Mouse (Mus musculus): Measurements from ENCODE around the gene Hapln1. TPM values are rescaled to one million over a fixed set of nuclear protein-coding genes. Genes with fewer than 3 reads are reported as not detected.

The Hapln1 gene
- polyA plus RNA-seq (2015; fragmentation: Nextera tagmentation; extraction: Ambion mirVana) = 43.6 and 51.8 TPM in 2 replicates

DNA sequence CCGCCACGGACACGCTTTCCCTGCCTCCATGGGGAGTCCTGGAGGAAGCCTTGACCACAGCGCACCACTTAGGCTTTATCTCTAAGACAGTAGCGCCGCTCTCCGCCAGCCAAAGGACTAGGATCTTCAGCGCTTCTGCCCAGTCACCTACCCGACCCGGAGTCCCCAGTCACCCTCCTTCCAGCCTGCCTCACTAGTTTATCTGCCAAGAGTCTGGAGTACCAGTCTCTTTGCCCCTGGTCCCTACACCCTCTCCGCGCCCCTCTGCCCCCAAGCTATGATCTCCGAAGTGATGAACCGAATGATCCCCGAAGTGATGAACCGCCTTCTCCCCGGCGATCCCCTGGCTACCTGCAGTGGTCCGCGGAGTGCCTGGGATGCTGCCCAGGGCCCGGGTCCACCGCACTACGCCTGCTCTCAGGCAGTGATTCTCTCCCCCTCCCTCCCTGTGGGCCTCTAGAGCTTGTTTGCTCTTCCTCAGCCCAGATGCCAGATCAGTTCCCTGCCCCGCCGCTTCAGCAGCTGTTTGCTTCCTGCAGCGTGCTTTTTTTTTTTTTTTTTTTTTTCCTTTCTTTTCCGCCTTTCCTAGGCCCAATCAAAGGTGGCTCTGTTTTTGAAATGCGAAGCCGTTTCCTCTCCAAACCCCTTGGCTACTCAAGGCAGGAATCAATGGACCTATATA, at the start of gene Hapln1:
TSS of gene Hapln1 (plus strand) at position 592 of the 682 bp plus-strand sequence.
- peaks cover 9% of the 10 kb centered on the region for H3K4me1 ChIP-seq
- no peaks in the 10 kb centered on the region for H3K36me3 ChIP-seq
- under 1% methylated on average over 29 of the region's 29 CpGs for WGBS
- ATAC-seq (ENCODE audit: insufficient number of reproducible peaks, low FRiP score, low TSS enrichment, low read depth) = peak; percentile 70; the same call in 1 of the 2 replicates
- peak within 1 kb of the TSS; percentile 53 for H3K4me3 ChIP-seq
- H3K9me3 ChIP-seq = no peaks in the 10 kb centered on the region
- peak within 1 kb of the TSS; percentile 85 for H3K4me2 ChIP-seq
- H3K9ac ChIP-seq = peak within 1 kb of the TSS; percentile 44
- no peaks in the 10 kb centered on the region for H3K27me3 ChIP-seq
- H3K27ac ChIP-seq = peak within 1 kb of the TSS; percentile 87

DNA sequence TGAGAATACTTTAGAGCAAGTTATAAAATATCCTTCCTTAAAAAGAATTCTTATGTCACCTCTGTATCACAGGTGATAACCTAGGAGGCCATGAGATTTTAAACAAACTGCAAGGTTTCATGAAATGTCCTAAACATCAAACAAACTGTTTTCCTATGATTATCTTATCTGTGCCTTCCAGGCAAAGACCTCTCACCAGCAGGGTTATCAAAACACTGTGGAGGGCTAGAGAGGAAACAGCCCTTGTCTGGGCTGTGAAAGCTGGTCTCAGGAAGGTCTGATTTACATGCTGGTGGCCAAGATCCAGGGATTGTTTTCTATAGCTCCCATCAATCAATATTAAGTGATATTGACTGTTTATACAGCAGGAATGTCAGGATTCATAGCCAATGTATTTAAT, 46.4 kb upstream of the Hapln1 start:
- Histone ChIP-seq H3K4me2 (no peak overlapping the region), H3K36me3 (no peaks in the 10 kb centered on the region), H3K4me1 (no peaks in the 10 kb centered on the region), H3K27me3 (no peaks in the 10 kb centered on the region), H3K9me3 (no peaks in the 10 kb centered on the region), H3K4me3 (no peak overlapping the region), H3K27ac (no peak overlapping the region), H3K9ac (no peak overlapping the region)
- ATAC-seq (ENCODE audit: insufficient number of reproducible peaks, low FRiP score, low TSS enrichment, low read depth) = no peak

DNA sequence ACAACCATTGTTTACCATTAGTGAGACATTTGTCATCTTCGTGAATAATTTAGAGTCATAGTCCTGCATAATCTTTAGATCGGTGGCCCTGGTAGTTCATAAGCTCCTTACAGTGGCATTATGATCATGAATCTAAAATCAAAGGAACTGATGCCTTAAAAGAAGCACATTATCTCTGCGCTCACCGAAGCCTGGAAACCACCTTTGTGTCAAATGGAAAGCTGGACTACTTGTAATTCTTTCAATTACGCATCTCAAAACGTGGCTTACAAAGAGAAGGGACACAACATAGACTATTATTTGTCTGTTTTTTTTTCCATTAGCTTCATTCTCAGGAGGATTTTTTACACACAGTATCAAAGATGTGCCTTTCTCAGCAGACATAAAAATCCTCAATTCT, 45.9 kb upstream of the Hapln1 start:
- H3K36me3 ChIP-seq = no peaks in the 10 kb centered on the region
- H3K27me3 ChIP-seq = no peaks in the 10 kb centered on the region
- H3K4me1 ChIP-seq = no peaks in the 10 kb centered on the region
- H3K27ac ChIP-seq = no peak overlapping the region
- 74% methylated on average over 6 of the region's 6 CpGs for WGBS
- H3K9ac ChIP-seq = no peak overlapping the region
- no peak for ATAC-seq (ENCODE audit: insufficient number of reproducible peaks, low FRiP score, low TSS enrichment, low read depth)
- H3K9me3 ChIP-seq = no peaks in the 10 kb centered on the region
- H3K4me2 ChIP-seq = no peak overlapping the region
- H3K4me3 ChIP-seq = no peak overlapping the region

- 79% methylated on average over 2 of the region's 2 CpGs for WGBS
- no peaks in the 10 kb centered on the region for H3K27me3 ChIP-seq
- no peak overlapping the region for H3K4me2 ChIP-seq
- no peaks in the 10 kb centered on the region for H3K36me3 ChIP-seq
- ATAC-seq (ENCODE audit: insufficient number of reproducible peaks, low FRiP score, low TSS enrichment, low read depth) = no peak
- no peak overlapping the region for H3K4me3 ChIP-seq
- H3K9ac ChIP-seq = no peak overlapping the region
- no peak overlapping the region for H3K27ac ChIP-seq
- H3K9me3 ChIP-seq = no peaks in the 10 kb centered on the region
- no peaks in the 10 kb centered on the region for H3K4me1 ChIP-seq
Measured at GRCm38 (mm10) chr13:89496569-89496968, 43.0 kb upstream of the Hapln1 start.

DNA sequence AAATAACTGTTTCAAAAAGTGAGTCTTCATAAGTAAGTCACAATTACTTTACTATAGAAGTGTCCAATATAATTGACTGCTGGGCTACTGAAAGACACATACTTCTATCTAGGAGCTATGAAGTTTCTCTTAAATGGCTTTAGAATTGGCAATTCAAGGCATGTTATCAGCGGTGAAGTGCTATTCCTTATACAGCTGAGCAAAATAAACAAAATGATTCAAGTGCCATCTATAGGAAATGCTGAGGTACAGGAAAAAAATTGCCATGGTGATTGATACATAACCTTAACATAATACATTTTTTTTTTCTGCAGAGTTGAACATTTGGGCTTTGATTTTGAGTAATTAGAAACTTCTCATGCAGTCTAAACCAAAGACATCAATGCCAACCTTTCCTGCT, 40.2 kb upstream of the Hapln1 start:
- no peaks in the 10 kb centered on the region for H3K4me1 ChIP-seq
- no peak overlapping the region for H3K4me3 ChIP-seq
- ATAC-seq (ENCODE audit: insufficient number of reproducible peaks, low FRiP score, low TSS enrichment, low read depth) = no peak
- H3K9me3 ChIP-seq = no peaks in the 10 kb centered on the region
- no peak overlapping the region for H3K27ac ChIP-seq
- no peak overlapping the region for H3K9ac ChIP-seq
- no peaks in the 10 kb centered on the region for H3K27me3 ChIP-seq
- H3K36me3 ChIP-seq = no peaks in the 10 kb centered on the region
- no peak overlapping the region for H3K4me2 ChIP-seq
- 73% methylated on average over 1 of the region's 1 CpGs for WGBS

DNA sequence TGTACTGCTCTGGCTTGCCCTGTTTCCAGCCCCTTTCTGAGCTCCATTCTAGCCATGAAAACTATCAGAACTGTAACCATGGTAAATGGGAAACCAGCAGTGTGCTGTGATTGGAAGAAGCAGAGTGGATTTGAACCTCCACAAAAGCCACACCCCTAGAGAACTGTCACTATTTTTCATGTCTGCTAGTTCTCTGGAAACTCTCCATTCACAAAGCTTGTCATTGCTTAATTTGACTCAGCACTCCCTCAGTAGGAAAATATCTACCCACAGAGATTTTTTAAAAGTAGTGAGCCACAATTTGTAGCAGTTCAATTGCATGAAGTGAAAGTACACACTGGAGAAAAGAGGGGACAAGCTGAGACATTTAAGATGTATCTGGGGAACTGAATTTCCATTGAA, 18.1 kb upstream of the Hapln1 start:
- Histone ChIP-seq H3K36me3 (no peaks in the 10 kb centered on the region), H3K27ac (peak overlapping the region; percentile 67)
- no peak for ATAC-seq (ENCODE audit: insufficient number of reproducible peaks, low FRiP score, low TSS enrichment, low read depth)

DNA sequence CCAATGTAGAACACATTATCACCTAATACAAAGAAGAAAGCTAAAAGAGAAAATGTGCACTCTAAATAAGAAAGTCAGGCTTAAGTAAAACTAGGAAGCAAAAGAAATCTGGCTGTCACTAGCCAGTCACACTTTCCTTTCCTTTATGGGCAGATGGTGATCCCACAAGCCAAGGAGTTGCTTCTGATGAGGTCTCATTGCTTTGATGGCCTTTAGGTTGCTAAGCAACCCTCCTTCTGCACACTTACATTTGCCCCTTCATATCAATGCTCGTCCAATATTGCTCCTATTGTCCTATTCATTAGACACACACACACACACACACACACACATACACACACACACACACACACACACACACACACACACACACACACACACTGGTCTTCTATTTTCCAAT, 10.9 kb upstream of the Hapln1 start:
- H3K4me1 ChIP-seq = no peaks in the 10 kb centered on the region
- H3K9me3 ChIP-seq = no peaks in the 10 kb centered on the region
- H3K9ac ChIP-seq = no peak overlapping the region
- no peak overlapping the region for H3K4me3 ChIP-seq
- no peak for ATAC-seq (ENCODE audit: insufficient number of reproducible peaks, low FRiP score, low TSS enrichment, low read depth)
- H3K36me3 ChIP-seq = no peaks in the 10 kb centered on the region
- no peaks in the 10 kb centered on the region for H3K27me3 ChIP-seq
- no peak overlapping the region for H3K4me2 ChIP-seq
- no peak overlapping the region for H3K27ac ChIP-seq
- WGBS = 54% methylated on average over 1 of the region's 1 CpGs

More for the DNA sequence above, 18.1 kb upstream of the Hapln1 start:
- H3K4me1 ChIP-seq = no peaks in the 10 kb centered on the region
- no peak overlapping the region for H3K4me2 ChIP-seq
- no peak overlapping the region for H3K9ac ChIP-seq
- no peaks in the 10 kb centered on the region for H3K27me3 ChIP-seq
- no peaks in the 10 kb centered on the region for H3K9me3 ChIP-seq
- no peak overlapping the region for H3K4me3 ChIP-seq

- 82% methylated on average over 2 of the region's 2 CpGs for WGBS
- Histone ChIP-seq H3K9ac (no peak overlapping the region), H3K36me3 (no peaks in the 10 kb centered on the region)
Measured at GRCm38 (mm10) chr13:89530386-89530785, 9.2 kb upstream of the Hapln1 start.

DNA sequence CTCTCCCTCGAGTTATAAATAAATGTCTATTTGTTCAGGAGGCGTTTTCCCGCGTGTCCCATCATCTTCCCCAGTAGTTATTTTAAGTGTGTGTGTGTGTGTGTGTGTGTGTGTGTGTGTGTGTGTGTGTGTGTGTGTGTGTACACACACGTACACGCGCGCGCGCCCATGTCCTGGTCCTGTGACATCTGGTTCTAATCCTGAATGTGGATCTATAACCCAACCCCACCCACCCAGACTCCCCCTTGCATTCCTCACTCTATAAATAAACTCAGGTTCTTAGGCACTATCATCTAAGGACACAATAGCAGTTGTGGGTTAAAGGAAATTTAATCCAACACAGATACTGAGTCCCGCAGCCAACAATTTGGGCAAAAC, 280 bp downstream of the Hapln1 start:
- Histone ChIP-seq H3K4me3 (peak overlapping the region; percentile 53), H3K9ac (no peak overlapping the region), H3K4me2 (peak overlapping the region; percentile 85), H3K27ac (peak overlapping the region; percentile 87), H3K27me3 (no peaks in the 10 kb centered on the region), H3K36me3 (no peaks in the 10 kb centered on the region), H3K4me1 (peaks cover 9% of the 10 kb centered on the region), H3K9me3 (no peaks in the 10 kb centered on the region)
- WGBS = 3% methylated on average over 11 of the region's 11 CpGs
- ATAC-seq (ENCODE audit: insufficient number of reproducible peaks, low FRiP score, low TSS enrichment, low read depth) = 0 out of 2 replicates have a peak, but pooled peaks have one; percentile 2

More at GRCm38 (mm10) chr13:89530386-89530785, 9.2 kb upstream of the Hapln1 start:
- Histone ChIP-seq H3K4me1 (no peaks in the 10 kb centered on the region), H3K9me3 (no peaks in the 10 kb centered on the region), H3K27me3 (no peaks in the 10 kb centered on the region), H3K27ac (no peak overlapping the region), H3K4me2 (no peak overlapping the region), H3K4me3 (no peak overlapping the region)
- ATAC-seq (ENCODE audit: insufficient number of reproducible peaks, low FRiP score, low TSS enrichment, low read depth) = no peak

DNA sequence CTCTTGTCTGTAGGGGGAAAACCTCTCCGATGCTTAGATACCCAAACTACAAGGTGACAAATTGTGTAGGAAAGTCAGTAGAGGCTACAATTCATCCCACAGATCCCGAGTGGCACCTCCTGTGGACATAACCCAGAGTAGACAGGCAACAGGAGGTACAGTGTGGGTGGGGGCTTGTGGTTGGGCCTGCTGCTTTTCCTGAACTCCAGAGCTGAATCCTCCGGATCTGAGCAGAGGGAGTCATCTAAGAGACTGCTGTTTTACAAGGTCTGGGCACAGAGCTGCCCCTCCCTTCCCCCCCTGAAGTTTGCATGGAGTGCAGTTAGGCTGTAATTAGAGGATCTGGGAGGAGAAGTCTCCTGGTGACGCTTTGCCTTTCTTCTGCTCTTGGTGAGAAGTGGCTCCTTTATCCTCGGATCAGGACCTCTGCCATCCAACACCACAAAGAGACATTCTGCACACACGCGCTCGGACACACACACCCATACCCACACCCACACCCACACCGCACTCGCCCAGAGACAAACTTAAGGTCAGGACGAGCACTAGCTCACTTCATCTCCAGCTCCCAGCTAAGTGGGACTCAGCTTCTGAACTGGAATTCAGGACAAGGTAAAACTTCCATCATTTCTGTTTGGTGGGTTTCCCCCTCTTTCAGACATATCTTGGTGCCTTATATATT, 846 bp downstream of the Hapln1 start:
- Histone ChIP-seq H3K9me3 (no peaks in the 10 kb centered on the region), H3K4me3 (peak overlapping the region; percentile 53), H3K4me2 (peak overlapping the region; percentile 85), H3K4me1 (peaks cover 9% of the 10 kb centered on the region), H3K9ac (no peak overlapping the region), H3K27me3 (no peaks in the 10 kb centered on the region), H3K27ac (peak overlapping the region; percentile 87), H3K36me3 (no peaks in the 10 kb centered on the region)
- WGBS = 20% methylated on average over 11 of the region's 11 CpGs
- ATAC-seq (ENCODE audit: insufficient number of reproducible peaks, low FRiP score, low TSS enrichment, low read depth) = peak; percentile 84

DNA sequence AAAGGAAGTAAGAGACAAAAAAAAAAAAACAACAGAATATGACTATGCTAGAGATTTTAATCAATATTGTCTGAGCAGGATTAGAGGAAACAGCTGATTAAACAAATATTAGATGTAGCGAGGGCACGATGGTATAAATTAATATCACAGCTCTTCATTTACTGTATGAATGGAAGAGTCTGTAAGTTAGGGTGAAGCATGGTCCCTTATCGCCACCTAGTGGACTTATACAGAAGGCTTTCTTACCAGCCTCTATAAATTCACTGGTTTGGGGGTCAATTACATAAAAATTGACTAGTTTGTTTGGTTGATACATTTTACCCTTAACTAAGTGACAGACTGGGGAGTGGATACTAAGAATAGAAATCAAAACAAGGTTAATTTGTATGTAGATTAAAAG, 3.4 kb downstream of the Hapln1 start:
- H3K9me3 ChIP-seq = no peaks in the 10 kb centered on the region
- H3K27ac ChIP-seq = no peak overlapping the region
- 1% methylated on average over 3 of the region's 3 CpGs for WGBS
- H3K4me1 ChIP-seq = peaks cover 9% of the 10 kb centered on the region
- no peak for ATAC-seq (ENCODE audit: insufficient number of reproducible peaks, low FRiP score, low TSS enrichment, low read depth)
- H3K27me3 ChIP-seq = no peaks in the 10 kb centered on the region
- H3K4me2 ChIP-seq = no peak overlapping the region
- no peak overlapping the region for H3K9ac ChIP-seq
- H3K4me3 ChIP-seq = no peak overlapping the region
- H3K36me3 ChIP-seq = no peaks in the 10 kb centered on the region

- H3K4me1 ChIP-seq = no peaks in the 10 kb centered on the region
- no peak for ATAC-seq (ENCODE audit: insufficient number of reproducible peaks, low FRiP score, low TSS enrichment, low read depth)
- H3K9ac ChIP-seq = no peak overlapping the region
- no peaks in the 10 kb centered on the region for H3K36me3 ChIP-seq
- no peaks in the 10 kb centered on the region for H3K9me3 ChIP-seq
- no peak overlapping the region for H3K4me3 ChIP-seq
- no peaks in the 10 kb centered on the region for H3K27me3 ChIP-seq
- H3K27ac ChIP-seq = no peak overlapping the region
- no peak overlapping the region for H3K4me2 ChIP-seq
- 4% methylated on average over 2 of the region's 2 CpGs for WGBS
Measured at GRCm38 (mm10) chr13:89548203-89548740, 8.7 kb downstream of the Hapln1 start.

All from limb, embryonic 15.5 days (tissue).